Mouse (Mus musculus) ES-Bruce4 (cell line): ENCODE measurements around the gene Aamp.

Experiments used
- CTCF ChIP-seq: IDR thresholded peaks from one replicate; pipeline ENCODE4 v1.8.1; 2011; ENCODE audit warnings: low read depth, low read length
- POLR2A ChIP-seq: IDR thresholded peaks from one replicate; pipeline ENCODE4 v1.8.1; 2011; ENCODE audit warnings: low read length; ENCODE audit not compliant: insufficient read depth

- TF ChIP-seq POLR2A, result no peak
- TF ChIP-seq CTCF, result no peak
These were observed 54.6 kb downstream of the Aamp start for GRCm38 (mm10) chr1:74229942-74230341.
